In the genomic region with DNA sequence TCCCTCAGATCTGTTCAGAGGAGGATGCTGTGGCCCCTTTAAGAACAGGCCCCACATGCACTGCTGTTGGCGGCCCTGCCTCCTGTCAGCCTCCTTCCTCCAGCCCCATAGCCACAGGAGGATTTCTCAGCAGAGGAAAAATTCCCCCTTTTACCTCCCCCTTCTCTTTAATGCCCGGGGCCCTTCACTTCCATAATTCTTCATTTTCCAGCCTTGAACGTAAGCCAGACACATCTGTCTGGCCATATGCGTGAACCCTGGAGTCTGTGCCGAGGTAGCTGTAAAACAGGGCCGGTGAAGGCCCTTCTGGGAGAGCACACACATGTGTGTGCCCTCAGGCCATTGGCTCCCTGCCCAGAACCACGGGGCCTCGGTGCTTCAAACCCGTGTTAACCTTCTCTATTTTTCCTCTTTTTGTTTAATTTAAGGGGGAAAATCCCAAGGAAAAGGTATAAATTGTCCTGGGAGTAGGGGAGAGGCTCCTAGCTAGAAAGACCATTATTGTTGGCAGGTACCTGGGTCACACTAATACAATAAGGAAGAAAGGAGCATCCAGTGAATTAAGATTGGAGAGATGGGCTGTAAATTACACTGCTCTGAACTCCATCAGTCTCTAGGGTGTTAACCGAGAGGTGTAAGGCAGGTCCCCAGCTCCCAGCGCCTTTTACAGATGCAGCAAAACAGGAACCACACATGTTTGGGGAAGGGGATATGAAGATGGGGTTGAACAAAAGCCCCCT, we compare ENCODE assay signal across 8 mouse cellular contexts. TPM values are rescaled to one million over a fixed set of nuclear protein-coding genes. Genes with fewer than 3 reads are reported as not detected.
DNase-seq lines count a peak whose midpoint lies in the region; ATAC-seq lines count a peak whose summit lies in the region.

No protein-coding gene starts in this region.

- no peak for DNase-seq in midbrain, embryonic 10.5 days (ENCODE audit: low spot score)
- no peak for DNase-seq in midbrain, embryonic 11.5 days (ENCODE audit: low spot score, missing footprints)
- DNase-seq in forebrain, embryonic 10.5 days (ENCODE audit: extremely low spot score, low spot score), result no peak
- DNase-seq in left cerebral cortex, adult 18-20 months (ENCODE audit: low spot score in 2 of 2), result no peak
- no peak for DNase-seq in ovary, adult 18-20 months (ENCODE audit: low spot score)

- H3K9me3 ChIP-seq in midbrain, embryonic 10.5 days (replicated peaks), result no peaks in the 10 kb centered on the region
- no peaks in the 10 kb centered on the region for H3K9me3 ChIP-seq in midbrain, embryonic 11.5 days (ENCODE audit: control insufficient read depth, low read length)
- H3K9me3 ChIP-seq in forebrain, embryonic 10.5 days, result no peaks in the 10 kb centered on the region
- H3K9me3 ChIP-seq in intestine, embryonic 15.5 days, result no peaks in the 10 kb centered on the region
- no peaks in the 10 kb centered on the region for H3K9me3 ChIP-seq in midbrain, embryonic 15.5 days

- peaks cover 4% of the 10 kb centered on the region; the same call in 1 of the 2 replicates for H3K4me1 ChIP-seq in midbrain, embryonic 10.5 days
- H3K4me1 ChIP-seq in midbrain, embryonic 11.5 days (ENCODE audit: control insufficient read depth, insufficient read depth, low read length), result no peaks in the 10 kb centered on the region
- H3K4me1 ChIP-seq in forebrain, embryonic 10.5 days, result peaks cover 20% of the 10 kb centered on the region
- peaks cover 27% of the 10 kb centered on the region for H3K4me1 ChIP-seq in intestine, embryonic 15.5 days (replicated peaks)
- H3K4me1 ChIP-seq in midbrain, embryonic 15.5 days, result peaks cover 16% of the 10 kb centered on the region

- H3K4me3 ChIP-seq in midbrain, embryonic 10.5 days, result no peak overlapping the region
- no peak overlapping the region for H3K4me3 ChIP-seq in midbrain, embryonic 11.5 days (ENCODE audit: low read depth, low read length)
- H3K4me3 ChIP-seq in forebrain, embryonic 10.5 days, result no peak overlapping the region
- H3K4me3 ChIP-seq in intestine, embryonic 15.5 days (replicated peaks), result no peak overlapping the region
- no peak overlapping the region for H3K4me3 ChIP-seq in midbrain, embryonic 15.5 days

- no peak overlapping the region for H3K9ac ChIP-seq in midbrain, embryonic 11.5 days (ENCODE audit: low read length)
- H3K9ac ChIP-seq in intestine, embryonic 15.5 days, result no peak overlapping the region
- no peak overlapping the region for H3K9ac ChIP-seq in midbrain, embryonic 15.5 days

- H3K4me2 ChIP-seq in midbrain, embryonic 11.5 days, result no peak overlapping the region
- peak overlapping the region; percentile 27; the same call in 1 of the 2 replicates for H3K4me2 ChIP-seq in intestine, embryonic 15.5 days (replicated peaks)
- no peak overlapping the region for H3K4me2 ChIP-seq in midbrain, embryonic 15.5 days

- H3K27ac ChIP-seq in midbrain, embryonic 10.5 days (replicated peaks), result 0 out of 2 replicates have a peak overlapping the region, but pooled peaks have one; percentile 19
- H3K27ac ChIP-seq in midbrain, embryonic 11.5 days (ENCODE audit: low read depth, low read length), result no peak overlapping the region
- peak overlapping the region; percentile 71 for H3K27ac ChIP-seq in forebrain, embryonic 10.5 days
- peak overlapping the region; percentile 92 for H3K27ac ChIP-seq in intestine, embryonic 15.5 days
- peak overlapping the region; percentile 78 for H3K27ac ChIP-seq in midbrain, embryonic 15.5 days

- peaks cover 74% of the 10 kb centered on the region for H3K36me3 ChIP-seq in midbrain, embryonic 10.5 days
- no peaks in the 10 kb centered on the region; the same call in 1 of the 2 replicates for H3K36me3 ChIP-seq in midbrain, embryonic 11.5 days (ENCODE audit: control insufficient read depth, insufficient read depth, low read length)
- H3K36me3 ChIP-seq in forebrain, embryonic 10.5 days (replicated peaks), result peaks cover 78% of the 10 kb centered on the region
- 0 out of 2 replicates have a peak, but pooled peaks cover 10% of the 10 kb centered on the region for H3K36me3 ChIP-seq in intestine, embryonic 15.5 days
- H3K36me3 ChIP-seq in midbrain, embryonic 15.5 days (replicated peaks), result peaks cover 20% of the 10 kb centered on the region; the same call in 1 of the 2 replicates

- WGBS in midbrain, embryonic 10.5 days, result 79% methylated on average over 11 of the region's 11 CpGs
- 69% methylated on average over 11 of the region's 11 CpGs for WGBS in midbrain, embryonic 11.5 days
- 67% methylated on average over 11 of the region's 11 CpGs for WGBS in forebrain, embryonic 10.5 days
- 22% methylated on average over 11 of the region's 11 CpGs for WGBS in intestine, embryonic 15.5 days
- 42% methylated on average over 11 of the region's 11 CpGs for WGBS in midbrain, embryonic 15.5 days

- H3K27me3 ChIP-seq in midbrain, embryonic 10.5 days (ENCODE audit: low read depth, poor library complexity, severe bottlenecking), result no peaks in the 10 kb centered on the region
- H3K27me3 ChIP-seq in midbrain, embryonic 11.5 days (ENCODE audit: control insufficient read depth, insufficient read depth, low read length), result no peaks in the 10 kb centered on the region
- no peaks in the 10 kb centered on the region for H3K27me3 ChIP-seq in forebrain, embryonic 10.5 days (ENCODE audit: poor library complexity, severe bottlenecking)
- H3K27me3 ChIP-seq in intestine, embryonic 15.5 days (replicated peaks), result no peaks in the 10 kb centered on the region
- no peaks in the 10 kb centered on the region for H3K27me3 ChIP-seq in midbrain, embryonic 15.5 days (replicated peaks)

- no peak for ATAC-seq in midbrain, embryonic 11.5 days (ENCODE audit: low FRiP score)
- ATAC-seq in intestine, embryonic 15.5 days, result peak; percentile 76
- peak; percentile 71; the same call in 1 of the 2 replicates for ATAC-seq in midbrain, embryonic 15.5 days (replicated peaks)
- ATAC-seq in granulocyte monocyte progenitor cell, adult 5-6 weeks (replicated peaks; ENCODE audit: poor library complexity, severe bottlenecking), result no peak

RNA-seq across cellular contexts. Expression of a gene that starts 22.0 kb away (rescaled TPM):
- polyA plus RNA-seq in midbrain, embryonic 10.5 days (2016; fragmentation: Nextera tagmentation; extraction: Ambion mirVana), result 0.32 and 0.57 TPM in 2 replicates
- polyA plus RNA-seq in midbrain, embryonic 11.5 days (2014; fragmentation: Nextera tagmentation; extraction: Ambion mirVana), result 0.34 and 0.57 TPM in 2 replicates
- polyA plus RNA-seq in forebrain, embryonic 10.5 days (2016; fragmentation: Nextera tagmentation; extraction: Ambion mirVana), result 0.12 and 0.21 TPM in 2 replicates
- polyA plus RNA-seq in intestine, embryonic 15.5 days (2015; fragmentation: Nextera tagmentation; extraction: Ambion mirVana), result 20.3 and 22.0 TPM in 2 replicates
- polyA plus RNA-seq in midbrain, embryonic 15.5 days (2015; fragmentation: Nextera tagmentation; extraction: Ambion mirVana), result 2.8 and 3.2 TPM in 2 replicates
- total RNA-seq in granulocyte monocyte progenitor cell, adult 5-6 weeks (2014; fragmentation: Nextera tagmentation), result not detected in 2 replicates
- not detected in 2 replicates for total RNA-seq in granulocyte monocyte progenitor cell, adult 5-6 weeks (2017)
- total RNA-seq in left cerebral cortex, adult 18-20 months (2021), result 1 to 10 TPM; 3.8 to 5.0 TPM

RNA-seq across cellular contexts. Expression of a gene that starts 31.4 kb away (rescaled TPM):
- 33.5 and 37.6 TPM in 2 replicates for polyA plus RNA-seq in midbrain, embryonic 10.5 days (2016; fragmentation: Nextera tagmentation; extraction: Ambion mirVana)
- 28.5 and 29.8 TPM in 2 replicates for polyA plus RNA-seq in midbrain, embryonic 11.5 days (2014; fragmentation: Nextera tagmentation; extraction: Ambion mirVana)
- 33.6 and 34.0 TPM in 2 replicates for polyA plus RNA-seq in forebrain, embryonic 10.5 days (2016; fragmentation: Nextera tagmentation; extraction: Ambion mirVana)
- polyA plus RNA-seq in intestine, embryonic 15.5 days (2015; fragmentation: Nextera tagmentation; extraction: Ambion mirVana), result 21.3 and 21.4 TPM in 2 replicates
- 15.4 and 18.3 TPM in 2 replicates for polyA plus RNA-seq in midbrain, embryonic 15.5 days (2015; fragmentation: Nextera tagmentation; extraction: Ambion mirVana)
- 17.1 and 20.1 TPM in 2 replicates for total RNA-seq in granulocyte monocyte progenitor cell, adult 5-6 weeks (2014; fragmentation: Nextera tagmentation)
- 16.1 and 16.4 TPM in 2 replicates for total RNA-seq in granulocyte monocyte progenitor cell, adult 5-6 weeks (2017)
- total RNA-seq in left cerebral cortex, adult 18-20 months (2021), result 10 to 100 TPM in 1 of 2 experiments, 1 to 10 TPM in 1; 9.2 to 12.0 TPM

RNA-seq across cellular contexts. Expression of a gene that starts 43.8 kb away (rescaled TPM):
- polyA plus RNA-seq in midbrain, embryonic 10.5 days (2016; fragmentation: Nextera tagmentation; extraction: Ambion mirVana), result 25.4 and 27.3 TPM in 2 replicates
- polyA plus RNA-seq in midbrain, embryonic 11.5 days (2014; fragmentation: Nextera tagmentation; extraction: Ambion mirVana), result 15.3 and 17.3 TPM in 2 replicates
- polyA plus RNA-seq in forebrain, embryonic 10.5 days (2016; fragmentation: Nextera tagmentation; extraction: Ambion mirVana), result 29.5 TPM in 2 replicates
- 23.4 and 23.8 TPM in 2 replicates for polyA plus RNA-seq in intestine, embryonic 15.5 days (2015; fragmentation: Nextera tagmentation; extraction: Ambion mirVana)
- 13.1 and 14.0 TPM in 2 replicates for polyA plus RNA-seq in midbrain, embryonic 15.5 days (2015; fragmentation: Nextera tagmentation; extraction: Ambion mirVana)
- total RNA-seq in granulocyte monocyte progenitor cell, adult 5-6 weeks (2014; fragmentation: Nextera tagmentation), result 7.6 and 17.1 TPM in 2 replicates
- 8.9 and 10.6 TPM in 2 replicates for total RNA-seq in granulocyte monocyte progenitor cell, adult 5-6 weeks (2017)
- 10 to 100 TPM; 28.5 to 32.1 TPM for total RNA-seq in left cerebral cortex, adult 18-20 months (2021)

RNA-seq across cellular contexts. Expression of a gene that starts 46.3 kb away (rescaled TPM):
- polyA plus RNA-seq in midbrain, embryonic 10.5 days (2016; fragmentation: Nextera tagmentation; extraction: Ambion mirVana), result 2.3 and 3.0 TPM in 2 replicates
- polyA plus RNA-seq in midbrain, embryonic 11.5 days (2014; fragmentation: Nextera tagmentation; extraction: Ambion mirVana), result 4.6 TPM in 2 replicates
- polyA plus RNA-seq in forebrain, embryonic 10.5 days (2016; fragmentation: Nextera tagmentation; extraction: Ambion mirVana), result 1.1 and 1.3 TPM in 2 replicates
- polyA plus RNA-seq in intestine, embryonic 15.5 days (2015; fragmentation: Nextera tagmentation; extraction: Ambion mirVana), result 1.7 and 1.8 TPM in 2 replicates
- polyA plus RNA-seq in midbrain, embryonic 15.5 days (2015; fragmentation: Nextera tagmentation; extraction: Ambion mirVana), result 15.7 and 18.3 TPM in 2 replicates
- total RNA-seq in granulocyte monocyte progenitor cell, adult 5-6 weeks (2014; fragmentation: Nextera tagmentation), result 0.37 and 1.0 TPM in 2 replicates
- total RNA-seq in granulocyte monocyte progenitor cell, adult 5-6 weeks (2017), result 0.15 TPM in 1 of 2 replicates, not detected in the other
- total RNA-seq in left cerebral cortex, adult 18-20 months (2021), result 10 to 100 TPM; 86.2 to 91.0 TPM

Comparison
In these comparisons a context has a peak if more than half of its experiments do, and no peak if none do; other contexts are left out.
1. ATAC-seq: peak in intestine, embryonic 15.5 days (single experiment) and midbrain, embryonic 15.5 days (single experiment); none in midbrain, embryonic 11.5 days (single experiment) and granulocyte monocyte progenitor cell, adult 5-6 weeks (single experiment).